Mouse (Mus musculus) liver, embryonic 14 days (tissue): ENCODE measurements around the gene Gkn3. TPM values are rescaled to one million over a fixed set of nuclear protein-coding genes. Genes with fewer than 3 reads are reported as not detected.

Experiments used
- polyA plus RNA-seq: library from polyadenylated mRNA; depleted of rRNA; stranded (reverse); fragments of >200 nt; gene quantifications from 2 replicates; pipeline ENCODE4 v1.2.3, GENCODE M21; 2012; rRNA removed

Gene Gkn3
- polyA plus RNA-seq = 0.05 and 0.08 TPM in 2 replicates

GRCm38 (mm10) chr6:87388877-87389276 lies at the start of gene Gkn3:
Gkn3 (minus strand) TSS chr6:87388935.

GRCm38 (mm10) chr6:87428487-87429044 lies 39.8 kb upstream of the Gkn3 start, which contains the start of gene Bmp10:
Bmp10 (plus strand) TSS chr6:87428994.

GRCm38 (mm10) chr6:87373057-87373456 lies 15.7 kb downstream of the Gkn3 start, which contains the start of gene Gkn2:
Gkn2 (plus strand) TSS chr6:87373357.

GRCm38 (mm10) chr6:87350829-87351228 lies 37.9 kb downstream of the Gkn3 start, which contains the start of gene Gkn1:
Gkn1 (minus strand) TSS chr6:87350942.

GRCm38 (mm10) chr6:87335091-87335934 lies 53.4 kb downstream of the Gkn3 start, which contains the start of gene Antxr1:
Antxr1 (minus strand) TSS chr6:87335821.

Other genes with a start within 250 kb of the Gkn3 start
- 0.77 and 1.1 TPM in 2 replicates for gene Antxr1, start 53.1 kb downstream of the Gkn3 start, polyA plus RNA-seq
- 0.03 TPM in 1 of 2 replicates, not detected in the other for gene Gkn1, start 38.0 kb downstream of the Gkn3 start, polyA plus RNA-seq
- gene Gkn2, start 15.6 kb downstream of the Gkn3 start, polyA plus RNA-seq = 0.05 and 0.06 TPM in 2 replicates
- gene Bmp10, start 40.1 kb upstream of the Gkn3 start, polyA plus RNA-seq = 0.59 and 0.84 TPM in 2 replicates
- gene Arhgap25, start 144.3 kb upstream of the Gkn3 start, polyA plus RNA-seq = 1.5 and 1.8 TPM in 2 replicates
- gene Prokr1, start 201.8 kb upstream of the Gkn3 start, polyA plus RNA-seq = 2.7 and 3.0 TPM in 2 replicates